Mouse (Mus musculus): ENCODE results near the gene Fut11. TPM values are rescaled to one million over a fixed set of nuclear protein-coding genes. Genes with fewer than 3 reads are reported as not detected.

Fut11 gene
- total and polyA plus RNA-seq, 2 experiments from 2014 or later = 11.1 to 11.9 TPM

- no peaks in the 10 kb centered on the region for H3K9me3 ChIP-seq (replicated peaks; ENCODE audit: control insufficient read depth, low read length)
- H3K4me2 ChIP-seq (ENCODE audit: low read depth, low read length) = no peak overlapping the region
- no peak for DNase-seq (ENCODE audit: low spot score)
- no peaks in the 10 kb centered on the region for H3K36me3 ChIP-seq (replicated peaks; ENCODE audit: control insufficient read depth, insufficient read depth, low read length)
- no peak; the same call in 1 of the 2 replicates for ATAC-seq (ENCODE audit: insufficient read depth, low read depth)
- no peak overlapping the region for H3K4me3 ChIP-seq (ENCODE audit: low read depth, low read length)
- peak overlapping the region; percentile 39 for H3K27ac ChIP-seq (ENCODE audit: low read depth)
- TF ChIP-seq CTCF (IDR thresholded peaks at IDR 0.05; ENCODE audit: low read depth) (no peak), EP300 (IDR thresholded peaks at IDR 0.05; ENCODE audit: low read depth) (no peak)
- H3K9ac ChIP-seq (replicated peaks; ENCODE audit: low read depth, low read length) = no peak overlapping the region
- H3K4me1 ChIP-seq (ENCODE audit: control insufficient read depth, insufficient read depth) = peaks cover 9% of the 10 kb centered on the region; the same call in 1 of the 2 replicates
- WGBS = 54% methylated on average over 9 of the region's 9 CpGs
- no peaks in the 10 kb centered on the region for H3K27me3 ChIP-seq (ENCODE audit: control insufficient read depth, insufficient read depth, low read length)
Observed at GRCm38 (mm10) chr14:20654690-20655421, 39.9 kb upstream of the Fut11 start.

- no peak overlapping the region; the same call in 1 of the 2 replicates for H3K4me3 ChIP-seq (ENCODE audit: low read depth, low read length)
- peaks cover 6% of the 10 kb centered on the region; the same call in 1 of the 2 replicates for H3K36me3 ChIP-seq (replicated peaks; ENCODE audit: control insufficient read depth, insufficient read depth, low read length)
- H3K9me3 ChIP-seq (replicated peaks; ENCODE audit: control insufficient read depth, low read length) = no peaks in the 10 kb centered on the region
- H3K9ac ChIP-seq (replicated peaks; ENCODE audit: low read depth, low read length) = 0 out of 2 replicates have a peak overlapping the region, but pooled peaks have one; percentile 22
- H3K4me1 ChIP-seq (ENCODE audit: control insufficient read depth, insufficient read depth) = peaks cover 14% of the 10 kb centered on the region; the same call in 1 of the 2 replicates
- DNase-seq (ENCODE audit: low spot score) = no peak
- H3K27me3 ChIP-seq (ENCODE audit: control insufficient read depth, insufficient read depth, low read length) = no peaks in the 10 kb centered on the region
- 45% methylated on average over 9 of the region's 9 CpGs for WGBS
- H3K4me2 ChIP-seq (ENCODE audit: low read depth, low read length) = peak overlapping the region; percentile 55; the same call in 1 of the 2 replicates
- H3K27ac ChIP-seq (ENCODE audit: low read depth) = peak overlapping the region; percentile 39
- ATAC-seq (ENCODE audit: insufficient read depth, low read depth) = no peak
- no peak for TF ChIP-seq EP300 (IDR thresholded peaks at IDR 0.05; ENCODE audit: low read depth)
- no peak for TF ChIP-seq CTCF (IDR thresholded peaks at IDR 0.05; ENCODE audit: low read depth)
Observed at GRCm38 (mm10) chr14:20655731-20656130, 39.0 kb upstream of the Fut11 start.

DNA sequence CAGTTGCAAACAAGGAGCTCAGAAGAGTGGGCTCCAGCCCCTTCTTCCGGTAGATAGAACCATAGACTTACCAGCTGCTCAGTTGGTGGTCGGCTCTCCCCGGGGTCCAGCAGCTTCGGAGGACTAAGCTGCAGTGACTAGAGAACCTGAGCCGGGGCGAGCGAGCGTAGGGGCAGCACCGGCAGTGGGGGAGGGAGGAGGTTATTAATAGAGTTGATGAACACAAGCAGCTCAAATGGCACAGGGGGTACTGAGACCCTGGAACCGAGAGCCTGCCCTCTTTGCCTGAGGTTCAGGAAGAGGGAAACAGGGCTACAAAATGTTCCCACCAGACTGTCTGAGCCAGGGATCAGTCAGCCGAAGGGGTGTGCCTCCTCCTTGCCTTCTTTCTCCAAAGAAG lies 38.4 kb upstream of the Fut11 start, which contains the start of gene Myoz1:
Gene Myoz1, minus strand, starts transcription at position 180 of the 400 bp plus-strand sequence.
- H3K36me3 ChIP-seq (replicated peaks; ENCODE audit: control insufficient read depth, insufficient read depth, low read length) = peaks cover 7% of the 10 kb centered on the region; the same call in 1 of the 2 replicates
- TF ChIP-seq EP300 (IDR thresholded peaks at IDR 0.05; ENCODE audit: low read depth) = no peak
- TF ChIP-seq CTCF (IDR thresholded peaks at IDR 0.05; ENCODE audit: low read depth) = no peak
- peaks cover 14% of the 10 kb centered on the region; the same call in 1 of the 2 replicates for H3K4me1 ChIP-seq (ENCODE audit: control insufficient read depth, insufficient read depth)
- peak within 1 kb of the TSS; percentile 17 for H3K4me3 ChIP-seq (ENCODE audit: low read depth, low read length)
- H3K4me2 ChIP-seq (ENCODE audit: low read depth, low read length) = peak within 1 kb of the TSS; percentile 55
- WGBS = 16% methylated on average over 11 of the region's 11 CpGs
- H3K9me3 ChIP-seq (replicated peaks; ENCODE audit: control insufficient read depth, low read length) = no peaks in the 10 kb centered on the region
- peak within 1 kb of the TSS; percentile 39 for H3K27ac ChIP-seq (ENCODE audit: low read depth)
- H3K9ac ChIP-seq (replicated peaks; ENCODE audit: low read depth, low read length) = 0 out of 2 replicates have a peak within 1 kb of the TSS, but pooled peaks have one; percentile 22
- ATAC-seq (ENCODE audit: insufficient read depth, low read depth) (no peak), DNase-seq (ENCODE audit: low spot score) (no peak)
- no peaks in the 10 kb centered on the region for H3K27me3 ChIP-seq (ENCODE audit: control insufficient read depth, insufficient read depth, low read length)

DNA sequence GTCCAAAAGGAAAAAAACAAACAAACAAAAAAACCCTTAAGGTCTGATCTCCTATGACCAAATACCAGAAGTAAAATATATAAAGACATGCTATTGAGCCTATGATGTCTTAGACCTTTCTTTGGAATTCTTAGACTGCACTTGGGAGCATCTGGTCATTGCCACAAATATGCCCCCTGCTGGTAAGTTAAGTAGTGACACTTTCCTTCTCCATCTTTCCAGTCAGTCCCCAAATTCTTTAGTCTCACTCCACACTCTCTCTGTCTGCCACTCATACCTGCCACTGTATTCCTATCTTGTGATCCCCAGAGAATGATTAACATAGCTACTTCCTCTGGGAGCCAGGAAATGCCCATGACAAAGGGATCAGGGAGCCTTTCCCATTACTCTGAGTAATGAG lies 36.4 kb upstream of the Fut11 start:
- Histone ChIP-seq H3K4me1 (ENCODE audit: control insufficient read depth, insufficient read depth) (peaks cover 14% of the 10 kb centered on the region; the same call in 1 of the 2 replicates), H3K9me3 (replicated peaks; ENCODE audit: control insufficient read depth, low read length) (no peaks in the 10 kb centered on the region), H3K36me3 (replicated peaks; ENCODE audit: control insufficient read depth, insufficient read depth, low read length) (peaks cover 7% of the 10 kb centered on the region), H3K27ac (ENCODE audit: low read depth) (no peak overlapping the region), H3K4me3 (ENCODE audit: low read depth, low read length) (no peak overlapping the region), H3K4me2 (ENCODE audit: low read depth, low read length) (no peak overlapping the region), H3K9ac (replicated peaks; ENCODE audit: low read depth, low read length) (no peak overlapping the region), H3K27me3 (ENCODE audit: control insufficient read depth, insufficient read depth, low read length) (no peaks in the 10 kb centered on the region)
- TF ChIP-seq CTCF (IDR thresholded peaks at IDR 0.05; ENCODE audit: low read depth) = peak; percentile 78
- TF ChIP-seq EP300 (IDR thresholded peaks at IDR 0.05; ENCODE audit: low read depth) = no peak
- DNase-seq (ENCODE audit: low spot score) (peak; percentile 67), ATAC-seq (ENCODE audit: insufficient read depth, low read depth) (no peak)

- 66% methylated on average over 6 of the region's 6 CpGs for WGBS
- H3K4me3 ChIP-seq (ENCODE audit: low read depth, low read length) = no peak overlapping the region
- H3K9me3 ChIP-seq (replicated peaks; ENCODE audit: control insufficient read depth, low read length) = no peaks in the 10 kb centered on the region
- ATAC-seq (ENCODE audit: insufficient read depth, low read depth) = no peak
- H3K4me1 ChIP-seq (ENCODE audit: control insufficient read depth, insufficient read depth) = peaks cover 14% of the 10 kb centered on the region; the same call in 1 of the 2 replicates
- H3K4me2 ChIP-seq (ENCODE audit: low read depth, low read length) = no peak overlapping the region
- no peaks in the 10 kb centered on the region for H3K27me3 ChIP-seq (ENCODE audit: control insufficient read depth, insufficient read depth, low read length)
- no peak; the same call in 1 of the 2 replicates for TF ChIP-seq EP300 (IDR thresholded peaks at IDR 0.05; ENCODE audit: low read depth)
- TF ChIP-seq CTCF (IDR thresholded peaks at IDR 0.05; ENCODE audit: low read depth) = no peak
- peaks cover 7% of the 10 kb centered on the region for H3K36me3 ChIP-seq (replicated peaks; ENCODE audit: control insufficient read depth, insufficient read depth, low read length)
- no peak for DNase-seq (ENCODE audit: low spot score)
- H3K27ac ChIP-seq (ENCODE audit: low read depth) = peak overlapping the region; percentile 25; the same call in 1 of the 2 replicates
- H3K9ac ChIP-seq (replicated peaks; ENCODE audit: low read depth, low read length) = no peak overlapping the region
Observed at GRCm38 (mm10) chr14:20658902-20659301, 35.9 kb upstream of the Fut11 start.
